Mouse (Mus musculus) stomach, embryonic 16.5 days (tissue): ENCODE data around the gene Olfr329-ps. TPM values are rescaled to one million over a fixed set of nuclear protein-coding genes. Genes with fewer than 3 reads are reported as not detected.
"Not testable (repeated sequence)": the region's sequence is repeated elsewhere in the genome, so short reads cannot be mapped to it uniquely, and the experiment has no call there.

Experiments
- ATAC-seq: fragments of 200-750 bp; cut with Nextera tagmentation; 2 replicates; pipeline ENCODE4 v1.8.0; 2017; ENCODE audit warnings: moderate number of reproducible peaks, moderate TSS enrichment; ENCODE audit not compliant: insufficient read depth, low FRiP score
- H3K27ac ChIP-seq: fragments of 300-500 bp; sonication (generic); 2 replicates; pipeline ENCODE4 v1.5.1; 2014; ENCODE audit warnings: low read length
- H3K27me3 ChIP-seq: fragments of 300-500 bp; sonication (generic); 2 replicates; pipeline ENCODE4 v1.6.1; 2014; ENCODE audit warnings: low read length, control low read depth, mixed read lengths; ENCODE audit not compliant: control insufficient read depth, insufficient read depth
- H3K36me3 ChIP-seq: fragments of 300-500 bp; sonication (generic); 2 replicates; pipeline ENCODE4 v1.6.1; 2014; ENCODE audit warnings: low read length; ENCODE audit not compliant: control insufficient read depth, insufficient read depth
- H3K4me1 ChIP-seq: fragments of 300-500 bp; sonication (generic); 2 replicates; pipeline ENCODE4 v1.6.1; 2014; ENCODE audit warnings: low read length, control low read depth, mixed read lengths; ENCODE audit not compliant: control insufficient read depth, insufficient read depth
- H3K4me2 ChIP-seq: fragments of 300-500 bp; sonication (generic); 2 replicates; pipeline ENCODE4 v1.6.1; 2014; ENCODE audit warnings: low read depth, low read length, mixed read lengths
- H3K4me3 ChIP-seq: fragments of 300-500 bp; sonication (generic); replicated peaks from 2 replicates; pipeline ENCODE4 v1.5.1; 2014; ENCODE audit warnings: mild to moderate bottlenecking, low read length
- H3K9ac ChIP-seq: fragments of 300-500 bp; sonication (generic); 2 replicates; pipeline ENCODE4 v1.6.1; 2014; ENCODE audit warnings: low read length
- H3K9me3 ChIP-seq: fragments of 300-500 bp; sonication (generic); replicated peaks from 2 replicates; pipeline ENCODE4 v1.6.1; 2016; ENCODE audit warnings: low read length, control low read depth; ENCODE audit not compliant: control insufficient read depth
- WGBS: fragments of 180-500 bp; shearing (Covaris S2); extraction: QIAGEN DNeasy Blood & Tissue Kit; methylation state at CpG from one replicate; pipeline ENCODE4 v1.1.7; 2014; 5-methylcytosine and 5-hydroxymethylcytosine counted together
- polyA plus RNA-seq: library from polyadenylated mRNA; unstranded; fragments of >200 nt; fragmentation: Nextera tagmentation; extraction: Ambion mirVana; gene quantifications from 2 replicates; pipeline ENCODE4 v1.2.1, GENCODE M21; 2015

The Olfr329-ps gene
- polyA plus RNA-seq, 1 experiment from 2014 or later: not detected

DNA sequence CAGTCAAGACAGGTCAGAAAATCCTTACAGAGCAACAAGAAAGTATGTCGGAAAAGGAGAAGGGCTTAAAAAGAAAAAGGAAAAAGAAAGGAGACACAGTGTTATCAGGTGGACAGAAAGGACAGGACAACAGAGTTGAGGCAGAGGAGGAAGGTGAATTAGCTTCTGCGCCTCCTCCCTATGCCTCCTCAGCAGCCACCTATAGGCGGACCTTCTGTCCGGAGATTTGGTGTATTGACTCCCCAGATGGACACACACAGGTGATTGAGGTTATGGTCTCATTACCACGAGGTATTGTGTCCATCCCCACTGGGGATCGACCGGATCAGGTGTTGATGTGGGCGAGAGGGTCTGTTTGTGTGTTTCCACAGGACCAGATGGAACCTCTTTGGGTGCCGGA is 26.5 kb downstream of the Olfr329-ps start:
- H3K4me3 ChIP-seq, H3K36me3 ChIP-seq, H3K9ac ChIP-seq, H3K4me1 ChIP-seq, H3K9me3 ChIP-seq, H3K27me3 ChIP-seq, ATAC-seq, H3K4me2 ChIP-seq, H3K27ac ChIP-seq: not testable (repeated sequence)
- WGBS: 91% methylated on average over 7 of the region's 9 CpGs

DNA sequence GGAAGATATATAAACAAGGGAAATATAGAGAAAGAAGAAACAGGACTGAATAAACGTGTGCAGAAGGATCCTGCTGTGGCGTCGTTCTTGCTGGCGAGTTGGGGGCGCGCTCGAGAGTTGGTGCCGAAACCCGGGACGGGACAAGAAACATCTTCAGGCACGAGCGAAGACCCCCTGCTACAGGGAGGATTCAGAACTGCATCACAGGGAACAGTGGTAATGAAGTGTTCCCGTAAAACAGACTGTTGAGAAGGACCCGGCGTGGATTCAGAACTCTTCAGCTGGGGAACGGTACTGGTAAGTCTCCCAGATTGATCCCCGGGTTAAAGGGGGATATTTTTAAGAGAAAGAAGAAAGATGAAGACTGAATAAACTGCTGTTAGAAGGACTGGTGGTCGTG is 27.3 kb downstream of the Olfr329-ps start:
- not testable (repeated sequence) for ATAC-seq, H3K4me2 ChIP-seq, H3K9ac ChIP-seq, H3K4me1 ChIP-seq, H3K27me3 ChIP-seq, H3K4me3 ChIP-seq, H3K27ac ChIP-seq, H3K36me3 ChIP-seq, H3K9me3 ChIP-seq
- WGBS: 96% methylated on average over 17 of the region's 18 CpGs

DNA sequence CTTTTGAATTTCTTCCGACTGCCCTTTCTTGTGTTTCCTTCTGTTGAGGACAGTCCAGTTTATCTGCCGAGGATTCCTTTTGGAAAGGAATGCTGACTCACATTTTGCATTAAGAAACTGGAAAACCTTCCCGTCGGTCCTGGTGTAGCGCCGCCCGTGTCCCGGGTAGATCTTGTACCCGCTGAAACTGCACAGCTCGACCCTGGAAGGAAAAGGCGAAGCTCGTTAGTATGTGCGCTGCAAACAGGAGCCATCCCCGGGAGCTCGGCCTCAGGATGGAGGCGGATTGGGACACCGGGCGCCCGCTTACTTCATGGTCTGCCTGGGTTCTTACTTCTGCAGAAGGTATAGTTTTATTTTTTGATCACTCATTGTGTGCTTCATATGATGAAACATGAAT is 37.2 kb downstream of the Olfr329-ps start:
- H3K4me3 ChIP-seq, H3K27me3 ChIP-seq, H3K4me2 ChIP-seq, H3K9me3 ChIP-seq, H3K4me1 ChIP-seq, H3K9ac ChIP-seq, H3K27ac ChIP-seq, ATAC-seq, H3K36me3 ChIP-seq: not testable (repeated sequence)
- WGBS: 85% methylated on average over 19 of the region's 19 CpGs

DNA sequence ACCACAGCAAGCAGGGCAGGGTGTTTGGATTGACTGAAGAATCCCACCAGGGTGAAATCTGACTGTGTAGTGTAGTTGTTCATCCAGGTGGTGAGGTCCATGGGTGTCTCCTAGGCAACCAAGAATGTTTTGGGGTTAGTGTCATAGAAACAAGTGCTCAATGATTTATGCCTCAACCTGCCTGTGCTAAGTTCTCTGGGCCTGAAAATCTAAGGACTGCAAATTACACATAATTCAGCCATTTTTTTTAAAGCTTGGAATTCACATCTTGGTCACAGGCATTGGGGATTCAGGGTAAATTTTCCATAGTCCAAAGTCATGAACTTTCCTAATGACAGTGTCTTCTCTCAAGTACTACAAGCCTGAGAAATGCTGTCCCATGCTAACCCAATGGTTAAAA is 43.8 kb downstream of the Olfr329-ps start, which contains the start of gene Olfr331:
TSS of gene Olfr331 (minus strand) at position 101 of the 400 bp plus-strand sequence.
- not testable (repeated sequence) for H3K4me2 ChIP-seq, H3K36me3 ChIP-seq, H3K4me1 ChIP-seq, H3K4me3 ChIP-seq, H3K9ac ChIP-seq, H3K27ac ChIP-seq, ATAC-seq, H3K9me3 ChIP-seq, H3K27me3 ChIP-seq

DNA sequence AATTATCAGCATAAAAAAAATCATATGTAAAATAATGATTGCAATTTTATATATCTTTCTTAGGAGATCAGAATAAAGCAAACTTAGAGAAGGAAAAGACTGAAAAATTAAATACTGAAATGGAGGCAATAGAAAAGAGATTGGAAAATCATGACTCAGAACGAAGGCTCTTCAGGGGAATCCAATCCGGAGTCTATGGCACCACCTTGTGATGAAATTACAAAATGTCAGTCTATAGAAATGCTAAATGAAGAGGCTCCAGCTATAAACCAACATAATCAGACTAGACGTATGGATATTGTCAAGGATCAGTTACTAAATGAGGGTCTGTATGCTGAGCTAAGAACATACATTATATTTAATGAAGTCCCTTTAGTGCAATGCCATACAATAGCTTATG is 46.9 kb downstream of the Olfr329-ps start:
- no peak for ATAC-seq
- Histone ChIP-seq H3K27me3 (no peaks in the 10 kb centered on the region), H3K9ac (no peak overlapping the region), H3K36me3 (no peaks in the 10 kb centered on the region), H3K4me3 (no peak overlapping the region), H3K4me1 (no peaks in the 10 kb centered on the region), H3K4me2 (no peak overlapping the region), H3K9me3 (no peaks in the 10 kb centered on the region), H3K27ac (no peak overlapping the region)
- WGBS: 34% methylated on average over 3 of the region's 3 CpGs

DNA sequence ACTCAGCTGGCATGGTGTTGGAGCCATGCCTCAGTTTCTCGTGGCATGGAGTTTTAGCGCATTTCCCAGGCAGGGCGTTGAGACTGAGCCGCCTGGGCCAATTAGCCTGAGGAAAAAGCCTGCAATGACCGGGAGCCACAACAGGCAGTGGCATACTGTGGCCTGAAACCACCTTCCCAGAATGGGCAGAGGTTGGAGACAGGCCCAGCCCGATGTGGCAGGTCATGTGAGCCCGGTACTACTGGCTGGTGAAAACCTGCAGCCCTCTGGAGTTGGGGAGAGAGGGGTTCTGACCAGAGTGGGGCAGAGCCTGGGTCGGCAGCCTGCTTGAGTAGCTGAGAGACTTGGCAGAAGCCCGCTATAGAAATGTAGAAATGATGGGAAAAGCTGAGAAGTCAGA is 47.5 kb downstream of the Olfr329-ps start:
- no peaks in the 10 kb centered on the region for H3K9me3 ChIP-seq
- H3K4me2 ChIP-seq: no peak overlapping the region
- no peaks in the 10 kb centered on the region for H3K36me3 ChIP-seq
- ATAC-seq: no peak
- H3K27me3 ChIP-seq: no peaks in the 10 kb centered on the region
- H3K4me1 ChIP-seq: no peaks in the 10 kb centered on the region
- H3K9ac ChIP-seq: no peak overlapping the region
- no peak overlapping the region for H3K4me3 ChIP-seq
- 82% methylated on average over 9 of the region's 9 CpGs for WGBS
- no peak overlapping the region for H3K27ac ChIP-seq

DNA sequence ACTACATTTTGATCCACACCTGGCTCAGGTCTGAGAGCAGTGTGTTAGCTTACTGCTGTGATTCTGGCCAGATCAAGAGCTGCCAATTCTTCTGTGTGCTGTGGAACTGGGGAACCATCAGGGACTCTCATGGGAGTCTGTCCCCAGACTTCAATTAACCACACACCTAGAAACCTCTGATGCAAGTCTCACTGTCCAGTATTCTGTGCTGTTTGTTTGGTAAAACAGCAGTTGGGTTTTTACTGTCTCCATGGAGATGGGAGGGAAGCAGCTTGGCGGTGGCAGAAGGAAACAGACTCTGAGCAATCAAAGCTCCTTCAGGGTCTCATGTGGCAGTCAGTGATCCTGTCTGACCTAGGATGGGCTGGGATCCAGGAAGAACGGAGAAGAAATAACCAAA is 53.8 kb downstream of the Olfr329-ps start, which contains the start of gene Olfr332:
TSS of gene Olfr332 (minus strand) at position 101 of the 400 bp plus-strand sequence.
- no peak for ATAC-seq
- 70% methylated on average over 2 of the region's 2 CpGs for WGBS
- no peak within 1 kb of the TSS for H3K9ac ChIP-seq

More for the DNA sequence above, 53.8 kb downstream of the Olfr329-ps start, which contains the start of gene Olfr332:
- H3K4me1 ChIP-seq: no peaks in the 10 kb centered on the region
- no peak within 1 kb of the TSS for H3K4me3 ChIP-seq
- H3K4me2 ChIP-seq: no peak within 1 kb of the TSS
- no peaks in the 10 kb centered on the region for H3K27me3 ChIP-seq
- H3K27ac ChIP-seq: no peak within 1 kb of the TSS
- H3K9me3 ChIP-seq: no peaks in the 10 kb centered on the region
- H3K36me3 ChIP-seq: no peaks in the 10 kb centered on the region

Other genes starting within 250 kb of the Olfr329-ps start
- 28.8 and 29.9 TPM in 2 replicates for gene Zfp692, start 239.4 kb downstream of the Olfr329-ps start, polyA plus RNA-seq
- gene Zfp672, start 216.1 kb downstream of the Olfr329-ps start, polyA plus RNA-seq: 44.8 and 52.1 TPM in 2 replicates
- gene Sh3bp5l, start 215.7 kb downstream of the Olfr329-ps start, polyA plus RNA-seq: 29.8 and 37.1 TPM in 2 replicates
- gene Lypd8, start 167.4 kb downstream of the Olfr329-ps start, polyA plus RNA-seq: 213 and 226 TPM in 2 replicates
- not detected in 2 replicates for gene 1810065E05Rik, start 125.3 kb downstream of the Olfr329-ps start, polyA plus RNA-seq
- gene Gm12253, start 113.9 kb downstream of the Olfr329-ps start, polyA plus RNA-seq: not detected in 2 replicates
- gene Lypd9, start 93.5 kb downstream of the Olfr329-ps start, polyA plus RNA-seq: not detected in 2 replicates
- not detected in 2 replicates for gene Olfr30, start 84.2 kb downstream of the Olfr329-ps start, polyA plus RNA-seq
- not detected in 2 replicates for gene Olfr332, start 53.9 kb downstream of the Olfr329-ps start, polyA plus RNA-seq
- gene Olfr331, start 43.9 kb downstream of the Olfr329-ps start, polyA plus RNA-seq: not detected in 2 replicates
- gene Olfr330, start 11.6 kb downstream of the Olfr329-ps start, polyA plus RNA-seq: not detected in 2 replicates
- not detected in 2 replicates for gene Olfr328, start 9.2 kb upstream of the Olfr329-ps start, polyA plus RNA-seq
- gene Olfr224, start 24.1 kb upstream of the Olfr329-ps start, polyA plus RNA-seq: not detected in 2 replicates
- gene Olfr325, start 31.3 kb upstream of the Olfr329-ps start, polyA plus RNA-seq: not detected in 2 replicates
- gene Olfr324, start 48.7 kb upstream of the Olfr329-ps start, polyA plus RNA-seq: not detected in 2 replicates
- gene 2210407C18Rik, start 69.7 kb upstream of the Olfr329-ps start, polyA plus RNA-seq: 4.2 and 15.4 TPM in 2 replicates
- gene Olfr323, start 84.1 kb upstream of the Olfr329-ps start, polyA plus RNA-seq: 0.17 TPM in 1 of 2 replicates, not detected in the other
- 0.66 and 0.67 TPM in 2 replicates for gene Trim58, start 94.0 kb upstream of the Olfr329-ps start, polyA plus RNA-seq
- gene Olfr322, start 112.4 kb upstream of the Olfr329-ps start, polyA plus RNA-seq: not detected in 2 replicates
- not detected in 2 replicates for gene Olfr320, start 134.7 kb upstream of the Olfr329-ps start, polyA plus RNA-seq
- gene Olfr319, start 152.7 kb upstream of the Olfr329-ps start, polyA plus RNA-seq: not detected in 2 replicates
- gene Olfr318, start 177.6 kb upstream of the Olfr329-ps start, polyA plus RNA-seq: not detected in 2 replicates
- not detected in 2 replicates for gene Olfr317, start 192.8 kb upstream of the Olfr329-ps start, polyA plus RNA-seq
- not detected in 2 replicates for gene Olfr316, start 206.3 kb upstream of the Olfr329-ps start, polyA plus RNA-seq
- not detected in 2 replicates for gene Olfr315, start 226.8 kb upstream of the Olfr329-ps start, polyA plus RNA-seq
- not detected in 2 replicates for gene Olfr314, start 236.5 kb upstream of the Olfr329-ps start, polyA plus RNA-seq